Mouse (Mus musculus): Measurements from ENCODE around the gene Tspan9. TPM values are rescaled to one million over a fixed set of nuclear protein-coding genes. Genes with fewer than 3 reads are reported as not detected.

The Tspan9 gene
- total RNA-seq, 4 experiments from 2014 or later = 67.0 to 124 (median 99.7) TPM

GRCm38 (mm10) chr6:128104712-128105324 is 38.6 kb downstream of the Tspan9 start:
- no peak for DNase-seq (ENCODE audit: low spot score)

DNA sequence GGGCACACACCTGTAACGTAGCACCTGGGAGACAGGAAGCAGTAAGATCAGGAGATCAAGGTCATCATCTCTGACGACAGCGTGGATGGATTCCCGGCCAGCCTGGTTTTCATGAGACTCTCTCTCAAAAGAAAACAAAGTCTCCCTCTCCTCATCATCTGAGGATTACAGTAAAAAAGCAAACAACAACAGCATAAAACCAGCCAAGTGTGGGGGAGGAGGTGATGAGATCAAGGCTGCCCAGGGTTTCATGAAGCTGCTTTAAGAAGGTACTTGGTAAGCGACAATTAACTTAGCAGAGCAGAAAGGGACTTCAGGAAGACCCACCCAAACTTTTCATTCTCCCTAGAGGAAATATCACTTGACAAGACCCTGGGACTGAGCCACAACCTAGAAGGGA is 39.5 kb downstream of the Tspan9 start:
- DNase-seq (ENCODE audit: low spot score) = no peak

DNA sequence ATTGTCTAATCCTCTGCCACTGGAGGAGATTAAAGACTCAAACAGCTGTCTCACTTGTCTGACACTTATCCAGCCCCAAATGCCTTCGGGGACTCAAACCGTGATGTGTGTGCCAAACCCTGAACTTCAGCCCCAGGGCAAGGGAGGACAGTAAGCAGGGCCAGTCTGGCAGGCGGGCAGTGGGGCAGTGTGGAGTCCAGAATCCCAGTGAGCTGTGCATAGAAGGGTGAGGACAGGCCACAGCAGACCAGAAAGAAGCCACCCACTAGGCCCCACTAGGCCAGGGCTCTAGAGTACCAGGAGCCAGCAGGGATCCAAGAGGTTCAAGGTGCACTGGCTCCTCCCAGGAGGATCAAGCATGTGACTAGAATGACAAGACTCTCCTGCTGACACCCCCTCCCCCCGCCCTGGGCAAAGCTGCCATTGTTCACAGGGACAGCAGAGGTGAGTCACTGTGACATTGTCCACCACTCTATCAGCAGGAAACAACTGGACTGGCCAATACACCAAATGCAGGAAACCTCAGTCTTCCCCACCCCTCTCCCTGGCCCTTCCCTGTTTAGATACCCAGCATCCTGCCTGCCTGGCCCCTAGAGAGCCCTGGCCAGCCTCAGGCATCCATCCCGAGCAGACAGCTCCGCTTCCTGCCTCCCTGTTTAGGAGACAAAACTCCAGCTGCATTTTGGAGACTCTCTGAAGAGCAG is 40.9 kb downstream of the Tspan9 start:
- DNase-seq (ENCODE audit: low spot score) = peak; percentile 80

- no peak for DNase-seq (ENCODE audit: low spot score)
Measured at GRCm38 (mm10) chr6:128099871-128100270, 43.5 kb downstream of the Tspan9 start.

- no peak for DNase-seq (ENCODE audit: low spot score)
Measured at GRCm38 (mm10) chr6:128099190-128099589, 44.2 kb downstream of the Tspan9 start.

- DNase-seq (ENCODE audit: low spot score) = no peak
Measured at GRCm38 (mm10) chr6:128096521-128096920, 46.9 kb downstream of the Tspan9 start.

DNA sequence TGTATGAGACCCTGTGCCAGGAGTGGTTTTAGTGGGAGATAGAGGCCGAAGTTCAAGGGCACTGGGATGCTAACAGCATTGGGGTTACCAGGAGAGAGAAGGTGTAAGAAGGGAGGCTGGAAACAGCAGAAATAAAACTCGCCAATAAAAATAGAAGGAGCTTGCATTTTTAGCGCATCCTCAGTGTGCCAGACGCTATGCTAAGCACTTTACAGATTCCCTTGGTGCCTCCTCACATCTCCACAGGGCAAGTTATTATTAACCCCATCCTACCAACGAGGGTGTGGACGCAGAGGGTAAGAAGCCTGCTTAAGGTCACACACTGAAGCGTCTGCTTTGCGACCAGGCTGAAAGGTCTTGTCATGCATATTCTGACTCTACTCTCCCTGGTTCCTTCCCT is 47.5 kb downstream of the Tspan9 start:
- DNase-seq (ENCODE audit: low spot score) = no peak

DNA sequence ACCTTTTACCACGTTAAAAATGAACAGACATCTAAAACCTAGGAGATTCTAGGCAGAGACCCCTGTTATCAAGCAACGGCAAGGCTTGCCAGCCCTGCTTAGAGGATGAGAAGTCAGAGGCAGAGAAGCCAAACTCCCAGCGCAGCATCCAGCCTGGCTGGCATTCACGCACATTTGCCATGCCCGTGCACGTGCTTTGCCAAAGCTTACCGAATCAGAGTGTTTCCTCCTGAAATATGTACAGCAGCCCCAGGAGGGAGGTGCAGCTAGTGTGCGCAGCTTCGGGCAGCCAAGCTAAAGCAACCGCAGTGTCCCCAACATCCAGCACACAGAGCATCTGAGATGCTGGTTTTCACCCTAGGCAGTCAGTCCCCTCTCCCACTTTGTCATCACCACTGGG is 48.3 kb downstream of the Tspan9 start:
- DNase-seq (ENCODE audit: low spot score) = no peak

GRCm38 (mm10) chr6:128093856-128094628 is 49.4 kb downstream of the Tspan9 start:
- DNase-seq (ENCODE audit: low spot score) = no peak

DNA sequence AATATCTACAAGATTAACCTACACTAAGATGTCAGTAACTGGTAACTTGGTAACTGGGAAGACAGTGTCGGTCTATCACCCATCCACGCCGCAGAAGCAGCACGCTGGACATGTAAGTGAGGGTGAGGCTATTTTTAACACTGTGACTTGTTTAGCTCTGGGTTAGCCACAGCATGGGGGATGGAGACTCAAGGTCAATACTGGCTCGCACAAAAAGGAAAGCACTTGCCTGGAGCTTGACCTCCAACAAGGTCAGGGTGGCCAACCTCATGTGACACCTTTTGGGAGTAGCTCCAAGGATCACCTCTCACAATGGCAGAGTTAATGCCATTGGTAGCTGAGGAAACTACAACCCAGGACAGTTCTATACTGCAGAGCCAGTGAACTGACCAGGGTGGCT is 50.8 kb downstream of the Tspan9 start:
- DNase-seq (ENCODE audit: low spot score) = peak; percentile 61

- no peak for DNase-seq (ENCODE audit: low spot score)
Measured at GRCm38 (mm10) chr6:128091833-128092166, 51.6 kb downstream of the Tspan9 start.

DNA sequence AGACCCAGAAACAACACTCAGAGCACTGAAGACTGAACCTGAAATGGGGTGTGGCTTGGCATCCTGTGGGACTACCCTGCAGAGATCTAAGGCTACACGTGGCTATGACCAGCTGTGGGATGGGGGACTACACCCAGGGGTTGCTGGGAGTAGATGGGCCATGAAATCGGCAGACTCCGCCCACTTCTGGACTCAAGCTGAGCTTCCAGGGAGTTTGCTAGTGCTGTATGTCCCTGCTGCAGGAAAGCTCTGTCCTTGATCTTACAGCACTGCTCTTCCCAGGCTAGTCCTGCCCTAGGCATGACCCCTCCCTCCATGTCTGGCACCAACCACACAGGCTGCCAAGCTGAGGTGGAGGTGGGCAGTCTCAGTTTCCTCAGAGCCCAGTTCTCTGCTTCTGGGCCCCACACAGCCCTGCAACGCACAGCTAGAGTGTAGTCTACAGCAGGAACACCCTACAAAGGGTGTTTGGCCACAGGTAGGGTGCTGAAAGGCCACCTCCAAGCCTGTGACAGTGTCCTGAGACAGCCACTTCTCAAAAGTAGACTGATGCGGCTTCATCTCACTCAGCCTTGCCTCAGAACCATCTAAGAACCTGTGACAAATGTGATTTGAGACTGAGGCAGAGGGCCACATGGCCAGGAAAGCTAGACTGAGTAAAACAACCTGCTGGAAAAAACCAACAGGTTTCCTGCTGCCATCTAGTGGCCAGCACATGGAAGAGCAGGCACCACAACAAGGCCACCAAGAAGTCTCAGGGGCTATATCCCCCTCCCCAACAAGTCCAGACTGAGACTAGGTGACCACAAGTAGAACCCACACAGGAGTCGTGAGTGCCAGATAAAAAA is 52.2 kb downstream of the Tspan9 start:
- DNase-seq (ENCODE audit: low spot score) = peak; percentile 62

- peak; percentile 77 for DNase-seq (ENCODE audit: low spot score)
Measured at GRCm38 (mm10) chr6:128089770-128090702, 53.4 kb downstream of the Tspan9 start.

- no peak for DNase-seq (ENCODE audit: low spot score)
Measured at GRCm38 (mm10) chr6:128088746-128089523, 54.5 kb downstream of the Tspan9 start.

- DNase-seq (ENCODE audit: low spot score) = no peak
Measured at GRCm38 (mm10) chr6:128085488-128086066, 57.8 kb downstream of the Tspan9 start.

- DNase-seq (ENCODE audit: low spot score) = no peak
Measured at GRCm38 (mm10) chr6:128083305-128083704, 60.1 kb downstream of the Tspan9 start.

GRCm38 (mm10) chr6:128081781-128082180 is 61.6 kb downstream of the Tspan9 start:
- no peak for DNase-seq (ENCODE audit: low spot score)

DNA sequence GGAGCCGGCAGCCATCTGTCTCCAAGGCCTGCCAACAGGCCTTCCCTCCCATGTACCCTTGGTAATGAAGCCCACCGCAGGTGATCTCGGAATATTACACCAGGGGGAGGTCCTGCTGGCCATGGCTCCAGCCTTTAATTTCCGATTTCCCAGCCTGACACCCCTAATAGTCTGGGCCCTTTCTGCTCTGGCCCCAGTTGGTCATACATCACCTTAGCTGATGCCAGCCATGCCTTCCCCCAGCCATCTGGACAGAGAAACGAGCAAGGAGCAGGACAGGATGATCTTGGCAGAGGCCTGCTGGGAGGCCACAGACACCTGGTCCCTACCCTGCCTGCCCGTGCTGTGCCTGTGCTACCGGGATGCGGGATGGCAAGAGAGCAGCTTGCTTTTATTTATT is 62.1 kb downstream of the Tspan9 start:
- DNase-seq (ENCODE audit: low spot score) = no peak

DNA sequence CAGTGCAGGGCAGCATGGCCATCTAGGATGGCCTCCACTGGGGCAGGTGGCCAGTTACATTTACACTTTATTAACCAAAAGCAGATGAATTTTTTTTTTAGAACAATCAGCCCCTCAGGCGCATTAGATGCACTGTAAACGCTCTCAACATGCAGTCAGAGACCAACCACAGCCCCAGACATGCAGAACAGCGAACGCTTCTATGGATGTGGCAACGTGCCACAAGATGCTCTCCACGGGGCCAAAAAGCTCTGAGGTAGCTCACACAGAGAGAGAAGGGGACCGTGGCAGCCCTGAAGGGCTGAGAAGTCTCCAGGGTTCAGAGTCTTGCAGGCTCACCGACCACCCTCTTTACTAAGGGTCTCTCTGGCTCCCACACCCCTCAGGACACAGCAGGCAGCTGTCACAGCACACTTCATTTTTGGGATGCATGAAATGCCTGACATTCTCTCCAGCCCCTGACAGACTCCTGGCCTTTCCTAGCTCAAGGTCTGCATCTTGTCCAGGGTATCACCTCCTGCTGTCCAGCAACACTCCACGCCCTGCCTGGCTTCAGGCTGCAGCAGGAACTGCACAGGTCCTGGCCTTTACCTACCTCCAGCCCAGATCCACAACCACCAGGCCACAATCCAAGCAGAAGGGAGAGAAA is 63.7 kb downstream of the Tspan9 start:
- no peak for DNase-seq (ENCODE audit: low spot score)
